Mouse (Mus musculus) neural tube, embryonic 15.5 days (tissue): ENCODE measurements around the gene Irs2. TPM values are rescaled to one million over a fixed set of nuclear protein-coding genes. Genes with fewer than 3 reads are reported as not detected.

ENCODE experiments used
- ATAC-seq: fragments of 200-750 bp; cut with Nextera tagmentation; 2 replicates; pipeline ENCODE4 v1.8.0; 2017; ENCODE audit warnings: mild to moderate bottlenecking, moderate TSS enrichment, moderate library complexity; ENCODE audit not compliant: low FRiP score
- H3K27ac ChIP-seq: fragments of 300-500 bp; sonication (generic); replicated peaks from 2 replicates; pipeline ENCODE4 v1.5.1; 2015; ENCODE audit warnings: mild to moderate bottlenecking, inconsistent platforms
- H3K27me3 ChIP-seq: fragments of 300-500 bp; sonication (generic); replicated peaks from 2 replicates; pipeline ENCODE4 v1.6.1; 2015; ENCODE audit warnings: inconsistent platforms
- H3K36me3 ChIP-seq: fragments of 300-500 bp; sonication (generic); 2 replicates; pipeline ENCODE4 v1.6.1; 2015; ENCODE audit warnings: inconsistent platforms
- H3K4me1 ChIP-seq: fragments of 300-500 bp; sonication (generic); 2 replicates; pipeline ENCODE4 v1.6.1; 2015; ENCODE audit warnings: inconsistent platforms
- H3K4me2 ChIP-seq: fragments of 300-500 bp; sonication (generic); 2 replicates; pipeline ENCODE4 v1.6.1; 2015; ENCODE audit warnings: inconsistent platforms, mild to moderate bottlenecking, moderate library complexity
- H3K4me3 ChIP-seq: fragments of 300-500 bp; sonication (generic); replicated peaks from 2 replicates; pipeline ENCODE4 v1.5.1; 2015; ENCODE audit warnings: mild to moderate bottlenecking, inconsistent platforms
- H3K9ac ChIP-seq: fragments of 300-500 bp; sonication (generic); replicated peaks from 2 replicates; pipeline ENCODE4 v1.6.1; 2015; ENCODE audit warnings: mild to moderate bottlenecking, inconsistent platforms
- H3K9me3 ChIP-seq: fragments of 300-500 bp; sonication (generic); replicated peaks from 2 replicates; pipeline ENCODE4 v1.6.1; 2016; ENCODE audit warnings: inconsistent platforms
- WGBS: fragments of 180-500 bp; shearing (Covaris S2); methylation state at CpG from one replicate; pipeline ENCODE4 v1.1.7; 2015; ENCODE audit warnings: mixed read lengths; 5-methylcytosine and 5-hydroxymethylcytosine counted together
- polyA plus RNA-seq: library from polyadenylated mRNA; unstranded; fragments of >200 nt; fragmentation: Nextera tagmentation; extraction: Ambion mirVana; gene quantifications from 2 replicates; pipeline ENCODE4 v1.2.1, GENCODE M21; 2015

Irs2 gene
- polyA plus RNA-seq, 1 experiment from 2014 or later: 5.2 TPM

GRCm38 (mm10) chr8:11007581-11008378, 478 bp downstream of the Irs2 start:
- WGBS: under 1% methylated on average over 88 of the region's 88 CpGs
- H3K27me3 ChIP-seq: no peaks in the 10 kb centered on the region
- peaks cover 68% of the 10 kb centered on the region for H3K4me1 ChIP-seq
- peak; percentile 1; the same call in 1 of the 2 replicates for ATAC-seq
- H3K4me3 ChIP-seq: peak overlapping the region; percentile 78
- peak overlapping the region; percentile 67 for H3K9ac ChIP-seq
- H3K27ac ChIP-seq: peak overlapping the region; percentile 98
- H3K36me3 ChIP-seq: no peaks in the 10 kb centered on the region
- H3K9me3 ChIP-seq: no peaks in the 10 kb centered on the region
- peak overlapping the region; percentile 93 for H3K4me2 ChIP-seq

GRCm38 (mm10) chr8:11007001-11007580, 1.2 kb downstream of the Irs2 start:
- WGBS: under 1% methylated on average over 45 of the region's 56 CpGs
- Histone ChIP-seq H3K36me3 (no peaks in the 10 kb centered on the region), H3K9me3 (no peaks in the 10 kb centered on the region), H3K4me3 (peak overlapping the region; percentile 78), H3K27me3 (no peaks in the 10 kb centered on the region), H3K27ac (peak overlapping the region; percentile 98), H3K4me2 (peak overlapping the region; percentile 93), H3K9ac (peak overlapping the region; percentile 67), H3K4me1 (peaks cover 75% of the 10 kb centered on the region)
- ATAC-seq: peak; percentile 45

- no peak overlapping the region; the same call in 1 of the 2 replicates for H3K27ac ChIP-seq
Observed at GRCm38 (mm10) chr8:11006276-11006630, 2.0 kb downstream of the Irs2 start.

GRCm38 (mm10) chr8:11005460-11006275, 2.6 kb downstream of the Irs2 start:
- Histone ChIP-seq H3K4me1 (peaks cover 82% of the 10 kb centered on the region), H3K4me3 (peak overlapping the region; percentile 78), H3K36me3 (no peaks in the 10 kb centered on the region), H3K27me3 (no peaks in the 10 kb centered on the region), H3K4me2 (peak overlapping the region; percentile 93), H3K9me3 (no peaks in the 10 kb centered on the region), H3K9ac (peak overlapping the region; percentile 67; the same call in 1 of the 2 replicates), H3K27ac (no peak overlapping the region)
- 77% methylated on average over 26 of the region's 26 CpGs for WGBS
- ATAC-seq: no peak

More at GRCm38 (mm10) chr8:11006276-11006630, 2.0 kb downstream of the Irs2 start:
- peak overlapping the region; percentile 67 for H3K9ac ChIP-seq
- H3K9me3 ChIP-seq: no peaks in the 10 kb centered on the region
- H3K36me3 ChIP-seq: no peaks in the 10 kb centered on the region
- peak overlapping the region; percentile 93 for H3K4me2 ChIP-seq
- H3K4me1 ChIP-seq: peaks cover 82% of the 10 kb centered on the region
- H3K4me3 ChIP-seq: peak overlapping the region; percentile 78
- no peak for ATAC-seq
- 77% methylated on average over 9 of the region's 9 CpGs for WGBS
- no peaks in the 10 kb centered on the region for H3K27me3 ChIP-seq

GRCm38 (mm10) chr8:11004781-11005459, 3.3 kb downstream of the Irs2 start:
- Histone ChIP-seq H3K4me3 (peak overlapping the region; percentile 78), H3K4me1 (peaks cover 82% of the 10 kb centered on the region), H3K9me3 (no peaks in the 10 kb centered on the region), H3K9ac (peak overlapping the region; percentile 46), H3K27me3 (no peaks in the 10 kb centered on the region), H3K36me3 (no peaks in the 10 kb centered on the region), H3K27ac (no peak overlapping the region), H3K4me2 (peak overlapping the region; percentile 93)
- ATAC-seq: no peak
- WGBS: 70% methylated on average over 22 of the region's 22 CpGs

GRCm38 (mm10) chr8:11003917-11004470, 4.3 kb downstream of the Irs2 start:
- peak overlapping the region; percentile 93 for H3K4me2 ChIP-seq
- H3K27ac ChIP-seq: 0 out of 2 replicates have a peak overlapping the region, but pooled peaks have one; percentile 7
- no peaks in the 10 kb centered on the region for H3K36me3 ChIP-seq
- H3K9ac ChIP-seq: peak overlapping the region; percentile 46
- 28% methylated on average over 7 of the region's 7 CpGs for WGBS
- no peaks in the 10 kb centered on the region for H3K9me3 ChIP-seq
- H3K27me3 ChIP-seq: no peaks in the 10 kb centered on the region
- H3K4me1 ChIP-seq: peaks cover 84% of the 10 kb centered on the region
- peak overlapping the region; percentile 78 for H3K4me3 ChIP-seq
- no peak for ATAC-seq

GRCm38 (mm10) chr8:11003253-11003652, 5.0 kb downstream of the Irs2 start:
- peak overlapping the region; percentile 93 for H3K4me2 ChIP-seq
- peak overlapping the region; percentile 46 for H3K9ac ChIP-seq
- no peaks in the 10 kb centered on the region for H3K9me3 ChIP-seq
- H3K27me3 ChIP-seq: no peaks in the 10 kb centered on the region
- peak overlapping the region; percentile 78 for H3K4me3 ChIP-seq
- 29% methylated on average over 6 of the region's 6 CpGs for WGBS
- 0 out of 2 replicates have a peak overlapping the region, but pooled peaks have one; percentile 7 for H3K27ac ChIP-seq
- peaks cover 87% of the 10 kb centered on the region for H3K4me1 ChIP-seq
- H3K36me3 ChIP-seq: no peaks in the 10 kb centered on the region
- no peak for ATAC-seq

- Histone ChIP-seq H3K9me3 (no peaks in the 10 kb centered on the region), H3K4me3 (peak overlapping the region; percentile 78), H3K9ac (peak overlapping the region; percentile 46), H3K27me3 (no peaks in the 10 kb centered on the region), H3K4me2 (peak overlapping the region; percentile 93), H3K27ac (peak overlapping the region; percentile 7; the same call in 1 of the 2 replicates), H3K36me3 (no peaks in the 10 kb centered on the region), H3K4me1 (peaks cover 88% of the 10 kb centered on the region)
- no peak for ATAC-seq
- 15% methylated on average over 6 of the region's 6 CpGs for WGBS
Observed at GRCm38 (mm10) chr8:11002816-11003215, 5.4 kb downstream of the Irs2 start.

GRCm38 (mm10) chr8:11001062-11001549, 7.2 kb downstream of the Irs2 start:
- Histone ChIP-seq H3K36me3 (no peaks in the 10 kb centered on the region), H3K9ac (peak overlapping the region; percentile 26; the same call in 1 of the 2 replicates), H3K27me3 (no peaks in the 10 kb centered on the region), H3K4me2 (peak overlapping the region; percentile 93), H3K9me3 (no peaks in the 10 kb centered on the region), H3K4me3 (peak overlapping the region; percentile 78), H3K27ac (peak overlapping the region; percentile 63), H3K4me1 (peaks cover 82% of the 10 kb centered on the region)
- no peak for ATAC-seq
- WGBS: 5% methylated on average over 6 of the region's 6 CpGs

- Histone ChIP-seq H3K9ac (no peak overlapping the region), H3K9me3 (no peaks in the 10 kb centered on the region), H3K4me3 (no peak overlapping the region), H3K4me2 (peak overlapping the region; percentile 93), H3K27me3 (no peaks in the 10 kb centered on the region), H3K36me3 (no peaks in the 10 kb centered on the region), H3K4me1 (peaks cover 67% of the 10 kb centered on the region), H3K27ac (no peak overlapping the region)
- ATAC-seq: no peak
- WGBS: 61% methylated on average over 4 of the region's 4 CpGs
Observed at GRCm38 (mm10) chr8:10999538-10999937, 8.7 kb downstream of the Irs2 start.
